Mouse (Mus musculus) cerebral cortex, adult 2 months (tissue): ENCODE measurements around the gene Rpp25l.

Experiments used
- WGBS: fragments of 180-500 bp; shearing (Covaris S2); methylation state at CpG from one replicate; pipeline ENCODE4 v1.1.7; 2018; 5-methylcytosine and 5-hydroxymethylcytosine counted together

Gene Rpp25l

DNA sequence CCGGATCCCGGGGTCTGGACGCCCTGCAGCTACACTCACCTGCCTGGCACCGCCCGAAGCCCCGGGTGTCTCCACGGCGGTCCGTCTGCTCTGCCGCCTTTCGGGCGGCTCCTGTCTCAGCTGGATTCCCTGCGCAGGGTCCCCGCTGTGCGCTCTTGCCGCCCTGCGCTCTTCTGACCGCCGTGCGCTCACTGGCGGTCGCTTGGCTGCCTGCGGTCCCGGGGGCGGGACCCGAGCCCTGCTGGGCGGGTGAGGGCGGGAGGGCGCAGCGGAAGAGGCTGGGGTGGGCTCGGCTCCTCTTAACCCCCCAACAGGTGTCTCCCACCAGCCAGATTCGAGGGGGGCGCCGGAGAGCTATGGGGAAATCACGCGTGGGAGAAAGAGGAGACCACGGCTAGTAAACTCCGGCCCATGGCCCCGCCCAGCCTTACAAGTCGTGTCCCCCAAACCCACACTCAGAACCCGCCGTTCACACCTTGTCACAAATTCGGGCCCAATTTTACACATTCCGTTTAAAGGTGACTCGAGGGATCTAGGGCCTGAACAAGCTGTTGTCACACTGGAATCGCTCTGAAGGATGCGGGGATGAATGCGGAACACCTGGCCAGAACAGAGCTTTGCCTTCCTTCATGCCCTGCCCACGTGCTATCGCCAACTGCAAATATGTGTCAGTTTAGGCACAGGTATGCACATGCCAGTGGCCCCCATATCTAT lies 17.9 kb upstream of the Rpp25l start, which contains the start of gene Arid3c:
Gene Arid3c (minus strand): TSS at position 91 of the 714 bp plus-strand sequence.
- 2% methylated on average over 50 of the region's 50 CpGs for WGBS

DNA sequence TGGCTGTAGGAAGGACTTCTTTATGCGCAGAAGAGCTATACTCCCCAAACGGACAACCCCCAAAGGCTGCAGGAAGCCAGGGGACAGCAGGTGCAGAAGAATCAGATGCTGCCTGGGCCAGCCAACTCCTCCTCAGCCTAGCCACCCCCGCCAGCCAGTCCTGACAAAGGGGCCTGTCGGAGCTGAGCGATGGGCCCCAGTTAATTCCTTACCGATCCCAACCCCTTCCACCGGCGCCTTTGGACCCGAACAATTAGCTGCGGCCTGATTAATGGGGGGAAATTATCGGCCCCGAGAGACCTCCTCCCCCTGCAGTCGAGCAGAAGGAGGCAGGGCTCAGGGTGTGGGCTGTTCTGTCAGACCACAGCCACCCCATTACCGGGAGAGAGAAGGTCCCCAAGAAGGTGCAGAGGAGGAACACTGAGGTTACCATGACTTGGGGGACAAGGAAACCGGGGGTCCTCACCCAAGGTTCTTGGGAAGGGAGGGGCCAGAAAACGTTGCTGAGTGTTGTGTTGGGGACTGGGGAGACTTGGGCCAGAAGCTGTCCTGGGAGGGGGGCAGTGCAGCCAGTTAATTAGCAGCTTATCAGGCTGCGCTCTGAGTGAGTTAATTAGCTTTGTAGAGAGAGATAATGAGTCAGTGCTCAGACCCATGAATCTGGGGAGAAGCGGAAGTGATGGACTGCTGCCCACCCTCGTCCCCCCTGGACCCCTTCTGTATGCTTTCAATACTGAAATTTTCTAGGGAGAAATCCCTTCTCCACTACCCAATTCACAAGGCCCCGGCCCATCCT lies 13.7 kb upstream of the Rpp25l start:
- 21% methylated on average over 20 of the region's 20 CpGs for WGBS

DNA sequence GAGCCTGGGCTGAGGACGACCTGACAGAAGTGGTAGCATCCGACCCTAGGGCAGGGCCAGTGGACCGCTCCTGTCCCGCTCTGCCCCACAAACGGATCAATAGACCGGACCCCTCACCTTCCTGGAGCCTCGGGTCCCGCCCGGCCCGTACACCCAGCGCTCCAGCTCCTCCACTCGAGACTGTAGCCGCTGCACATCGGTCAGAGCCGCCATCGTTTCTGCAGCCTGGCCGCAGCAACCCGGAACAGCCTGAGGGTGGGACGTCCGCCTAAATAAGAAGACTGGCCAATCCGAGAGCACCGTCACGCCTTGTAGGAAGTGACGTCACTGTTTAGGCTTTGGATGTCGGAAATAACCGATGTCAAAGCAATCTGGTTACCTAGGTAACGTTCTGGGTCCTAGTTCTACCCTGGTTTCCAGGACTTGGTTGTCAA lies 9.6 kb upstream of the Rpp25l start, which contains the start of gene Dctn3:
Gene Dctn3 (minus strand): TSS at position 253 of the 434 bp plus-strand sequence.
- WGBS, result under 1% methylated on average over 27 of the region's 27 CpGs

DNA sequence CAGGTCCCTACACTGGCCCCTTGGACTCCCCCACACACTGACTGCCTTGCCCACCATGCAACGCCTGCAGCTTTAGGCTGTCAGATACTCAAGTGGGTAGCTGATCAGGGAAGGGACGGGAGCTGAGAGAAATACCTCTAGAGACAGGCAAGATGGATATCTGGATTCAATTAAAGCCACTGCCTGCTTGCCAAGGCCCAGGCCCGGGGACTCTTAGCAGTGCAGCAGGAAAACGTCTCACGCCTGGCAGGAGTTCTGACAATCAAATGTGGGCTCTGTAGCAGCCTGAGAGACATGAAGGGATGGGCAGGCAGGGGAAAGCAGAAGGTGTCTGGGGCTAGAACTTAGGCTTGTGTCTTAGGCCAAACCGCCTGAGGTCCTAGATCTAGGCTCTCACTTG lies 3.5 kb upstream of the Rpp25l start:
- WGBS, result 64% methylated on average over 6 of the region's 6 CpGs

DNA sequence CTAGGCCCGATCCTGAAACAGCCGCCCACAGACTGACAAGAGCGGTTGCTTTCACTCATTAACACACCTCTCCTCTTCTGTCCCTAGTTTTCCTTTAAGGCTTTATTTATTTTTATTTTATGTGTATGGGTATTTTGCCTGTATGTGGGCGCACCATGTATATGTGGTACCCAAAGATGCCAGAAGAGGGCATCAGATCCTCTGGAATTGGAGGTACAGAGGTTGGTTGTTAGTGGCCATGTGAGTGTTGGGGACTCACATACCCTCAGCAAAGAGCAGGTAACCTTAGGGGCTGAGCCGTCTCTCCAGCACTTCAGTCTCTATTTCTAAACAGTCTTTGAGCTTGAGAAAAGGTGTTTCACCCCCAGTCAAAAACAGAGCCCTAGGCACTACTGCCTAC lies 2.3 kb upstream of the Rpp25l start:
- WGBS, result 60% methylated on average over 5 of the region's 5 CpGs

DNA sequence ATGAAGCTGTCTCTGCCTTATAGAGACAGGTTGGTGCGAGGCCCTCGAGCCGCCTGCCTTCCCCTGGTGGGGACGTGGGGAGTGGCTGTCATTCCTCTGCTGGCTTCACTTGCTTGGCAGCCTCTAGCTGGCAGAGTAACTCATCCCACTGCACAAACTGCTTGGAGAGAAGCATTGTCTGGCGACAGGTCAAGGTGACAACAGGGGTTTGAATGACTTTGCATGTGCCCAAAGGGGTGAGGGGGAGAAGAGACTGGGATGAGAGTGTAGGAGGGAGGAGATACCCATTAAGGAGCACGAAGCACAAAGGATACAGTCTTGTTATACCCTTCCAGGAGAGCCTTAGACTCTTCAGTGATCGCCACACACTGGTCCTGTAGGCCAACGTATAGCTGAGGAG lies 1.7 kb upstream of the Rpp25l start:
- WGBS, result 50% methylated on average over 8 of the region's 8 CpGs

DNA sequence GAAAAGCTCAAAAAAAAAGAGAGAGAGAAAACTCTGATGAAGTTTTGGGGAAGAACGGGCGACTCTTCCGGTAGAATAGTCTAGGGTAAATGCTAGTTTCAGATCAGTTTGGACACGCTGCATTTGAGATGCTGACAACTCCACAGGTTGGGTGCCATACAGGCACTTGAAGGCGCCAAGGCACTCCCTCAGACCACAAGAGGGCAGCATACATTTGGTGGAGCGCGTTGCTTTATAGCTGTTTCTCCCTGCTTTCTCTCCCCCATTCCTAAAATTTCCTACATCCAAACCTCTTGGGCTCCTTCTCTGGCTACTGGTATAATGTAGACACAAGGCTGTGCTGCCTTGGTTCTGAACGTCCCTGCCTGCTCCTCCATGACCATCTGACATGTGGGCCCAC lies 942 bp upstream of the Rpp25l start:
- 4% methylated on average over 8 of the region's 8 CpGs for WGBS

DNA sequence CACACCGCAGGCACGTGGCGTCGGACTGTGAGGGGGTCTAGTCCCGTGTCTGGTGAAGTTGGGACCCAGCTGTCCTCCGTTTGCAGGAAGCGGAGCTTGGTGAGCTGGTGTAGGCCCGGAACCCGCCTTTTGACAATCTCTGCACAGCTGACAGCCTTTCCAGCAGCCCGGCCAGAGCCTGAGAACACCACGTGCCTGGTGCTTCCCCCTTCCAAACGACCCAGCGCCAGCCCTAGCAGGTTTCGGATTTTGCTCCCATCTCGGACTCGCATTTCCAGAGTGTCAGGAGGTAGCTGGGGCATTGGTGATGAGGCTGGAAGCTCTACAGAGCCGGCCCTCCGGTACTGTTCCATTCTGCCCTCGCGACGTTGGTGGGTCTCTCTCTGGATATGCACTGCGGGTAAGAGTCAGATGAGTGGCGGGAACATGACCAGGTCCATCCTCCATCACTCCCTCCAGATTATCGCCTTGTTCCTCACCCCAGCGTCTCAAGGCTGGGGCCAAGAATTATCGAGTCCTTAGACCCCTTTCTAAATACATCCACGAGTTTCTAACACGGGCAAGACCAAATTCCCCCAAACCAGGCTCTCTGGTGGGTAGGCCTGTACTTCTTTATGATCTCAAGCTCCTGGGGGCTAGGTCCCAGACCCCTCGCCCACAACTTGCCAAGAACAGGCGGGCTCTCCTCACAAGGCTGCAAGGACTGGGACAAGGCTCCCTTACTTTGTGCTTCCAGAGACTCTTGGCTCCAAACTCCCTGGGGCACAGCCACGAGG lies 725 bp downstream of the Rpp25l start:
- 28% methylated on average over 31 of the region's 31 CpGs for WGBS

DNA sequence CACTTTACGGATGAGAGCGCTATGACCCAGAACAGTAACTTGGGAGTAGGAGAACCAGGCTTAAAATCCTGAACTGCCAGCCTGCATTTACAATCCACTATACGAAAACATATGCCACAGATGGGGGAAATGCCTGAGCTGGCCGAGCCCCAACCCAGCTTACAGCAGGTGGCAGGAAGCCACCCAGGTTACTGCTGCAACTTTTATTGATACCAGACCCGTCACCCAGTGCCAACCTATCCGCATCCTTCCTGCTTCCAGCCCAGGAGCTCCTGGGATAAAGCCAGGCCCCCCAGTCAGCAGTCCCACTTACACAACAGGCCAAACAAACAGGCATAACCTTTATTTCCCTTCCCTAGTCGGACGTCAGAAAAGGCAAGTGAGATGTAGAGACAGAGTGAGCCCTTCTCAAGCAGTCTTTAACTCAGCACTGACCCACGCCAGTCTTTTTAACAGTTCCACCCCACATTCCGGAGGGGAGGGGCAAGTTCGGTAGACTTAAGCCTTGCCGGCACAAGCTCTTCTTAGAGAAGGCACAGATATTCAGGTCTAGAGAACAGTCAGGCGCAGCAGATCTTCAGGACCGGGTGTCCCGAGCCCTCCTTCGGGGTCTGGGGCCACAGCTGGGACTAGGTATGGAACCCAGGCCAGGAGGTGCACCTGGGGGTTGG lies 1.5 kb downstream of the Rpp25l start:
- 44% methylated on average over 16 of the region's 16 CpGs for whole genome bisulfite sequencing

DNA sequence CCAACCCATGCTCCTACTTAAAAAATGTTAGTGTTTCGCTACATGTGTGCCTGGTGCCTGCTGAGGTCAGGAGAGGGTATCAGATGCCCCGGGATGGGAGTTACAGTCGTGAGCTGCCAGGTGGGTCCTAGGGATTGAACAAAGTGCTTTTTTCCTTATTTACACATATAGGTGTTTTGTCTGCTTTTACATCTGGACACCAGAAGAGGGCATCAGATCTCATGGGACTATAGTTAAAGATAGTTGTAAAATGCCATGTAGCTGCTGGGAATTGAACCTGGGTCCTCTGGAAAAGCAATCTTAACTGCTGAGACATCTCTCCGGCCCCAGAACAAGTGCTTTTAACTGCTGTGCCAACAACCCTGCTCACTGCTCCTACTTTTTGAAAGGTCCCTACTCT lies 3.1 kb downstream of the Rpp25l start:
- 74% methylated on average over 4 of the region's 4 CpGs for WGBS

DNA sequence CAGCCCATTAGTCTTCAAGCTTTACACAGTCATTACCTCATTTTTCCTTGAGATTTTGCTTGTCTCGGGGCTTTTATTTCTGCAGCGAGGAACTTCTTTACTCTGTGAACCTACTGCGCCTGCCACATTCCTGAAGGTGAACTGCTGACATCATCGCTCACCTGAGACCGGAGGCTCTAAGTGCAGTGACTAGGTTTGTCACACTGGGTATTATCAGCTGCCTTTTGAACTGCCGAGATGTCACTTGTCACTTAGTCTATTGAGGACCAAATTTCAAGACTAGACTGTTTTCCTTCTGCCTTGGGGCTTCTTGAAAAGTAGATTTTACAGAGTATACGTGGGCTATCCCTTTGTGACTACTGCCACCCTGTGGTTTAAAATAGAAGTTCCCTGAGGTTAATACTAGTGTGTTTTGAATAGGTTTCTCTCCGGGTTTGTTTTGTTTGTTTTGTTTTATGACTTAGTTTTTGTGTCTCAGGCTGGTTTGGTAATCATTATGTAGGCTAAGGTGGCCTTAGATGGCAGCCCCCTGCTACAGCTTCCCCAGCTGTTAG lies 5.1 kb downstream of the Rpp25l start:
- 35% methylated on average over 8 of the region's 8 CpGs for WGBS

DNA sequence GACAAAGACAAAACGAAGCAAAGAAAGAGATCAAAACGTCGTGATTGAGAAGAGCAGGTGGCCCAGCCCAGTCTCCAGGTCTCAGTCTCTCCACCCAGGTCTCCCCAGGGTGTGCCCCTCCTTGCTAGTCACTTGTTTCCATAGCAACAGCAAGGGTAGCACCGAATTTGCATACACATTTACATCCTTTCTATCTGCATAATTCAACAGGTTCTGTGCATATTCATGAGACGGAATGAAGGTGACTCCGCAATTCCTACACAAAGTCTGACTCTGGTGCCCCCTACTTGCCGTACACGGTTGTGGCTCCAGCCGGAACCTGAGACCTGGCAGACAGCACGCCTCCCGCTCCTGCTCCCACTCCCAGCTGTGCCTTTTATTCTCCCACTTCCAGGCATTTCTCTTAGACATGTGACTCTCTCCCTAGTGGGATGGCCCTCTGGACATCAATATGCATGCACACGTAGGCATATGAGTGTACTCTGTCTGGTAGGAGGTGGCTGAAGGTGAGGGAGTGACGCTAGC lies 6.3 kb downstream of the Rpp25l start:
- 3% methylated on average over 13 of the region's 13 CpGs for whole genome bisulfite sequencing

DNA sequence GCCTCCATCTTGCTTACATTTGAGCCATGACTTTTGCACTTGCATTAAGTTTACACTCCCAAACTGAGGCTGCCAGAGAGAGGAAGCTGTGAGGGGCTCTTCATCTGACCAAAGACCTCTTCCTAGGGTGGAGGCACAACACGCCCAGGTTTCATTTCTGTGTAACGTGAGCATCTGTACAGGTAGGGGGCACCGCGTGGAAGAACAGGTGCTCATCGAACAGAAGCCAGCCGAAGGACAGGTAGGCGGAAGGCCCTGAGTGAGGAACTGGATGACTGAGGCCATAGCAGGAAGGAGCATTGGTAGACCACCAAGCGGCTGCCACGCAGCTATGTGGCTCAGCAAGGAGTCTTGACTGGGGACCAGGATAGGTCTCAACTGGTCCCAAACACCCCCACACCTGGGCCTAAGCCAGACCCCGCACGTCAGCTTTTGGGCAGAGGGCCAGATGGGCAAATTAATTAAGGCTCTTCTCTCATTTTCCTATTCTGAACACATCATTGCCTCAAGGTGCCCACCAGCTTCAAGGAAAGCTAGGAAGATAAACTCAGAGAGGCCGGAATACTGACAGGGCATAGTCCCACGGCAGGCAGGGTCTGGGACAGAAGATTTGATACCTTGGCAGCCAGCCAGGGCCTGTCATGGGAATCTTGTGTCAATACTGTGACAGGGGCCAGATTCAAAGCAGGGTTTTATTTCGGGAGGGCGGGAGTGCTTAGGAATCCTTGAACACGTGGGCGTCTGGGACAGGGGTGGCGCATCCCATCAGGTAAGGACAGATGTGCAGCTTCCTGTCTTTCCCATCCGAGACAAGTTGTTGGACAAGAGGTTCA lies 7.2 kb downstream of the Rpp25l start:
- 55% methylated on average over 19 of the region's 19 CpGs for WGBS

DNA sequence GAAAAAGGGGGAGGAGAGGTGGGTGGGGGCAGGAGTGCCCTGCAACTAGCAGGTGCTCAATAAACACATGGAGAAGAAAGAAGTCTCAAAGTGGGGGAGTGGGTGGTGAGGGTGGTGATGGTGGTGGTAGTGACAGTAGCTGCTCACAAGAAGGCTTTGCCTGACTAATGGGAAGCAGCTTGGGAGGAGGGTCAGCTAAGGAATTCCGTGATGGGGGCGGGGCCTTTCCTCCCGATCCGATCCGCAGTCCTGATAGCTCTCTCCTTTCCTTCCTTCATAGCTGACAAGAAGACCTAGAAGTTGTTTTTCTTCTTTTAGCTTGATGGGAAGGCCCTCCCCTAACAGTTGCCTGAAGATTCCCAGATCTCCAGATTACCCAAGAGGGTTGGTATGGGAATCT lies 8.7 kb downstream of the Rpp25l start:
- WGBS, result 43% methylated on average over 5 of the region's 5 CpGs

DNA sequence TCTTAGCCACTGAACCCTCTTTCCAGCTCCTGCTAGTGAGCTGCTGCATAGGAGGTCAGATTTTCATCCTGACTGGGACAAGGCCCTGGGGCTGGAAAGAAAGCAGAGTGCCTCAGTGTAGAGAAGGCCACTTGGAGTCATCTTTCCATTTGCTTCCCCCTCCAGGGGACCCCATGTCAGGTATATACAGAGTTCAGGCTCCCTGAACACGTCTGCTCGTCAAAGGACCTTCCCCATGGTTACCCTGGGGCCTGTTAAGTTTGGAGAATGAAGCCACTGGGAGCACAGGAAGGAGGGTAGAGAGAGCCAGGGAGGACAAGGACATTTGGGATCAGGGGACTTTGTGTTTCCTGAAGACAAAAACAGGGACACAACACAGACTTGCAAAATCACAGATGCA lies 11.1 kb downstream of the Rpp25l start:
- WGBS, result 87% methylated on average over 2 of the region's 2 CpGs

DNA sequence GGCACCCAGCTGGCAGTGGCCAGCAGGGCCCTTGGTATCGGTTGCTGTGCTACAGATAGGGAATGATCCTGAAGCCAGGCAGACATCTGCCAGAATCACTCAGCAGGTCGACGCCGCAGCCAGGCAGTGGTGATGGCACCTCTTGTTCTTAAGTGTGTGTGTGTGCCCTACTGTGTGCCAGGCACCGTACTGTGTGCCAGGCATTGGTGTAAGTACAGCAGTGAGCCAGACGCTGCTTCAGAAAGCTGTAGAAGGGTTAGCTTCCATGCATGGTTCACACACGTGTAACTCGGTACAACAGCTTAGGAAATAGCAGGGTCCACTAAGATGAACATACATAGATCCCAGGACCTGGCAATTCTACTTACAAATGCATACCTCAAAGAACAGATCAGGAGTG lies 13.1 kb downstream of the Rpp25l start:
- WGBS, result 90% methylated on average over 3 of the region's 8 CpGs

DNA sequence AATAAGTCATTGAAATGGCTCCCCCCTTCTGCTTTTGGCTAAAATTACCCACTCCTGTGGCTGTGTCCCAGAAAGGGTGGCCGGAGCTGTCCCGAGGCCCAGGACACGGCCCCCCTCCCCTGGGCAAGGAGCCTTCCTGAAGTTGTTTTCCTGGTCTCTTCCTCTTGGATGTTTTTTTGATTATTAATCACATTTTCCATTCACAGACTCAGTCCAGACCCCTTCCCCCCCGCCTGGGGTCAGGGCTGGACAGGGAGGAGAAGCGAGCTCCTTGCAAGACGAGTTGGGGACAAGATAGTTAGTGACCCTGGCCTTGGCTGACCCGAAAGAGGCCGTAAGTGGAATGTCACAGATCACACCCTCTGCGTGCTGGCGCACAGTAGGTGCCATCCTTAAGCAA lies 13.6 kb downstream of the Rpp25l start, which contains the start of gene Il11ra1:
Gene Il11ra1 (plus strand): TSS at position 207 of the 400 bp plus-strand sequence.
- 78% methylated on average over 10 of the region's 10 CpGs for WGBS

DNA sequence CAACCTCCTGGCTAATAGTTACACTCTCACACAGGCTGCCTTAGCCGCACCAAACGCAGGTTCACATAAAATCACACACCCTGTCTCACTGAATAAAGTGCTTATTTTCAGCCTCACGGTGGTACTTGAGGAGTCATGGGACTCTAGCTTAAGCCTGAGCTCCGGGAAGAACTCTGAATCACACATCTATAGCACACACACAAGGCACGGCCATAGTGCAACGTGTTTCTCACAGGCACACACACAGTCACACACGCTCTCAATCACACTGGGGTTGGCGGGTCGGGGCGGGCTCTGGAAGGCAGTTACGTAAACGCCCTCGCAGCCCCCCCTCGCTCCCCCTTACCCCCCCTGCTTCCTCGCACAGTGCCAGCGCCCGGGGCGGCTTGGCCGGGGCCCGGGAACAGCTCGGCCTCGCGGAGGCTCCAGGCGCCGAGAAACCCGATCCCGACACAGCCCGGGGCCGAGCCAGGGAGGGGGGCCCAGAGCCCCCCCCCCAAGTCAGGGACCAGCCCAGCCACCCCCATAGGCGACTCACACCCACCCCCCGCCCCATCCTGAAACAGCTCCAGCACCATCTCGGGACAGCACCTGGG lies 14.8 kb downstream of the Rpp25l start:
- WGBS, result 12% methylated on average over 24 of the region's 32 CpGs

DNA sequence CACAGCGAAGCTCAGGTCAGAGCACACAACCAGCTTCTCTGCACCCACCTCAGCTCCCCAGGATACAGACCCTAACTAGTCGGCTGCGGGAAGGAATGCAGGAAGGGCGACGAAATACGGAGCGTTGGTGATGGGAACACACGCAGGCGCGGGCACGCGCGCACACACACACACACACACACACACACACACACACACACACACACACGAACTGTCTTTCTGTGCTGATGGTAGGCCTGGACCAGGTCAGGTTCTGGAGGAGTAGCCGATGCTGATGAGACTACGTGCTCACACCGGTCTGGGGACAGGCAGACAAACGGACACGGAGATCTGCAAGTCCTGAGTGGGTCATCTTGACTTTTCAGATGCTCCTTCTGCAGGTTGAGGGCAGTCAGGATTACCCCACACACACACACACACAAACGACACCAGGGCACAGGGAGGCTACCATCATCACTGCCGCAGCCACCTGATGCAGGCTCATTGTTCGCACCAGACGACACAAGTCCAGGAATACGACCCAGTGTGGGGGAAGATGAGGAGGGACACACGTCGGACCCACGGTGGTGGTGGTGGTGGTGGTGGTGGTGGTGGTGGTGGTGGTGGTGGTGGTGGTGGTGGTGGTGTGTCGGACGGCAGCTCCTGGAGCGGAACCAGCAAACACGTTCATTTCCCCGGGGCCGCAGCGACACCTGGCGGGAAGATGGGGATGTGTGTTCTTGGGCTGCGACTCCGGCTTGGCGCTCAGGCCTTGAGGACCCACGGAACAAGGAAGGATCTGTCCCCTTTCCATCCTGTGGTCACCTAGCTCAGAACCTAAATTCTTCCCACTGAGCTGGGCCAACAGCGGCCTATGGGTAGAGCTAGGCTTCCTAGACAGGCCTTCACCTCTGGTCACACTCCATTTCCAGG lies 16.1 kb downstream of the Rpp25l start, which contains the start of gene Cntfr:
Gene Cntfr (minus strand): TSS at position 160 of the 912 bp plus-strand sequence.
- WGBS, result 23% methylated on average over 35 of the region's 40 CpGs
